Mouse (Mus musculus): ENCODE data around the gene Polg2.
"Not testable (repeated sequence)": the region's sequence is repeated elsewhere in the genome, so short reads cannot be mapped to it uniquely, and the experiment has no call there.

Polg2 gene

GRCm38 (mm10) chr11:106762139-106762799 lies 17.1 kb downstream of the Polg2 start:
- DNase-seq (ENCODE audit: low read depth, low spot score) = peak; percentile 39

GRCm38 (mm10) chr11:106760511-106760910 lies 18.8 kb downstream of the Polg2 start:
- no peak for DNase-seq (ENCODE audit: low read depth, low spot score)

GRCm38 (mm10) chr11:106759028-106759427 lies 20.3 kb downstream of the Polg2 start:
- no peak for DNase-seq (ENCODE audit: low read depth, low spot score)

- no peak for DNase-seq (ENCODE audit: low read depth, low spot score)
These were observed 23.8 kb downstream of the Polg2 start for GRCm38 (mm10) chr11:106755583-106755982.

- DNase-seq (ENCODE audit: low read depth, low spot score) = no peak
These were observed 26.0 kb downstream of the Polg2 start for GRCm38 (mm10) chr11:106753314-106753713.

- DNase-seq (ENCODE audit: low read depth, low spot score) = no peak
These were observed 27.2 kb downstream of the Polg2 start for GRCm38 (mm10) chr11:106752103-106752502.

GRCm38 (mm10) chr11:106751039-106752018 lies 28.0 kb downstream of the Polg2 start, which contains the start of gene Milr1:
Gene Milr1 (plus strand): TSS chr11:106751226.
- no peak for DNase-seq (ENCODE audit: low read depth, low spot score)

GRCm38 (mm10) chr11:106750121-106750751 lies 29.1 kb downstream of the Polg2 start, which contains the start of gene Pecam1:
Gene Pecam1 (minus strand): TSS chr11:106750628.
- no peak for DNase-seq (ENCODE audit: low read depth, low spot score)

- DNase-seq (ENCODE audit: low read depth, low spot score) = not testable (repeated sequence)
These were observed 29.7 kb downstream of the Polg2 start for GRCm38 (mm10) chr11:106749557-106750120.

- DNase-seq (ENCODE audit: low read depth, low spot score) = no peak
These were observed 34.4 kb downstream of the Polg2 start for GRCm38 (mm10) chr11:106744949-106745348.

- DNase-seq (ENCODE audit: low read depth, low spot score) = peak; percentile 42
These were observed 36.9 kb downstream of the Polg2 start for GRCm38 (mm10) chr11:106742388-106742841.

- no peak for DNase-seq (ENCODE audit: low read depth, low spot score)
These were observed 37.5 kb downstream of the Polg2 start for GRCm38 (mm10) chr11:106741826-106742225.

GRCm38 (mm10) chr11:106741232-106741631 lies 38.1 kb downstream of the Polg2 start:
- DNase-seq (ENCODE audit: low read depth, low spot score) = peak; percentile 73

- not testable (repeated sequence) for DNase-seq (ENCODE audit: low read depth, low spot score)
These were observed 38.6 kb downstream of the Polg2 start for GRCm38 (mm10) chr11:106740724-106741123.

GRCm38 (mm10) chr11:106739116-106739515 lies 40.2 kb downstream of the Polg2 start:
- DNase-seq (ENCODE audit: low read depth, low spot score) = no peak

GRCm38 (mm10) chr11:106737178-106737621 lies 42.1 kb downstream of the Polg2 start:
- DNase-seq (ENCODE audit: low read depth, low spot score) = no peak

- DNase-seq (ENCODE audit: low read depth, low spot score) = no peak
These were observed 42.7 kb downstream of the Polg2 start for GRCm38 (mm10) chr11:106736614-106737013.

GRCm38 (mm10) chr11:106730714-106731113 lies 48.6 kb downstream of the Polg2 start:
- DNase-seq (ENCODE audit: low read depth, low spot score) = no peak

- DNase-seq (ENCODE audit: low read depth, low spot score) = no peak
These were observed 49.7 kb downstream of the Polg2 start for GRCm38 (mm10) chr11:106729656-106730055.

- DNase-seq (ENCODE audit: low read depth, low spot score) = no peak
These were observed 50.7 kb downstream of the Polg2 start for GRCm38 (mm10) chr11:106728402-106729366.
